Mouse (Mus musculus): ENCODE results near the gene Tom1l1.

Gene Tom1l1

DNA sequence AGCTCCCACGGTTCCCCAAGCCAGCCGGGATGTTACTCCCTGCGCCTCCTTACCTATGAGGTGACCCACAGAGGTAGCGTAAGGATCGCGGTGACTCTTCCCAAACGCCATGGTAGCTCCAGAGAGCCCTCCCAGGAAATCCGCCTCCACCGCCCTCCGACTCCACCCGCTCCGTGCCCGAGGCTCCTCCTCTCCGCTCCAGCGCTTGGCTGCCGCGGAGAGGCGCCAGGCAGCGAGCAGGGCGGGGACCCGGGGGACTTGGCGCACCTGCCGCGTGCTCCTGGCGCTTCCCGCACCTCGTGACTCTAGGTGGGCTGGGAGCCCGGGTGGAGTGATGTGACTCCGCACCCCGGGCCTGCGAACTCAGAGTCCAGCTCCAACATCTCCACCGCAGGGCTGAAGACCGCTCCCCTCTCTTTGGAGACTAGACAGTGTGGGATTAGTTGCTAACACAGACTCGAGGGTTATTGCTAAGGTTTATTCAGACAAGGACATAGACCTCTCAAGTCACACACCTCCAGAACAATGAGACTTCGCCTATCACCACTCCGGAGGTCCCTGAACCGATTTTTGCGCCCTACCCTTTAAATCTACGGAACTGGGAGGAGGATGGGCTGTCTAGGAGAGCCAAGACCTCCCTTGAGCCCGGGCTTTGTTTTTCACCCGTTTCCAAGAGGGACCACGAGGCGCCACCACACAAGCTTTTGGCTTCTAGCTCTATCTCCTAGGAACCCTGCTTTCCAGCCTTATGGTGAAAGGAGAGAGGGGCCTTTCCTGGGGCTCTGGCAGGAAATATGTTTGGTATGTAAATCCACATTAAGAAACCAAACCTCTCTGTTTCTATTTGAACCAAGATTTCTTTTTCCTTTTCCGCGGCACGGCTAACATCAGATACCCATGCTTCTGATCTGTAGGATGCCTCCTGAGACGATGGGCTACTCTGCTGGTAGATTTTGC is at the start of gene Tom1l1:
Gene Tom1l1 (minus strand): TSS at position 907 of the 957 bp plus-strand sequence.
- 4% methylated on average over 47 of the region's 47 CpGs for WGBS

DNA sequence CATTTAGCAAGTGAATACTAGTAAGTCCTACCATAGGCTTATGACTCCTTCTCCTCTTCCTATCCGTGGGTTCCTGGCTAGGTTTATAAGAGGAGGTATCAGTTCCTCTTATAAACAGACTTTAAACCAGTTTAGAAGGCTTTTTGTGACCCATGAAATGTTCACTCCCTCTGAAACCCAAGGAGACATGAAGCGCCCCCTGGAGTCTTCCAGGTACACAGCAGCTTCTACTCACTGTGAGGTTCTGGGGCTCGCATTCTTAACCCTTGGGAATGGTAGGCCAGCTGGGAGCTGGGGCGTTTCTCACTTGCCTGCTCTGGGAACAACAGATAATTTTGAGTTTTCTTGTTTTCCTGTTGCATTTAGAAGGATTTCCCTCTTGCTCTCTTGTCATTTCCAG is 45.4 kb upstream of the Tom1l1 start:
- 83% methylated on average over 4 of the region's 4 CpGs for WGBS

DNA sequence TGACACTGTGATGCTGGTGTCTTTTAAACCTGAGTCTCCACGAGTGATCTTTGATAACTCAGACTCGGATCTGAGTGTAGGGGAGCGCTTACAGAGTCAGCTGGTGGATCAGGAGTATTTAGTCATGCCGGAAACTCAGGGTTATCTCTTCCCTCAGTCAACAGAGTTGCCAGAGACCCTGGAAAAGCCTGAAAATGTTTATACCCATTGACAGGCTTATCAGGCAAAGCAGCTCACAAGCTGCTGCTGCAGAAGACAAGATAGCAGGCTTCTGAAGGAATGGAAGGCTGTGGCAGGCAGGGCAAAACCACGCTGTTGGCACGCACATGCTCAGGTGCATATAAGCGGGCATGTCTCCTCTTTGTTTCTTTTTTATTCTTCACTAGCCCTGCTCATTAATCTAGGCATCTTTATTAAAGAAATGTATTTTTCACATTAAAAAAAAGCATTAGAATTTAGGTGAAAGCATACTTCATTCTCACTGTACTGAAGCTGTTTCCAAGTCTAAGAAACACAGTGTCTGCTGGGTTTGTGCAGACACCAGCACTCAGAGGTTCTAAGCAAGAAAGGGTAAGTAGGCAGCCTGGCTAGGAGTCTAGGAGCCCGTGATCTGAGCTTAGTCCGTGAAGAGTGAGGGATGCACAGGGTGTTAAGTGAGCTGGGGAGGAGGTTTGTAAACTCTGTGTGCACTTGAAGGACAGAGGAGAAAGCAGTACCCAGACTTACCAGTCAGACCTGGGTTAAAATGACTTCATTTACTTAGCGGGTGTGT is 39.4 kb upstream of the Tom1l1 start:
- 79% methylated on average over 10 of the region's 10 CpGs for WGBS

DNA sequence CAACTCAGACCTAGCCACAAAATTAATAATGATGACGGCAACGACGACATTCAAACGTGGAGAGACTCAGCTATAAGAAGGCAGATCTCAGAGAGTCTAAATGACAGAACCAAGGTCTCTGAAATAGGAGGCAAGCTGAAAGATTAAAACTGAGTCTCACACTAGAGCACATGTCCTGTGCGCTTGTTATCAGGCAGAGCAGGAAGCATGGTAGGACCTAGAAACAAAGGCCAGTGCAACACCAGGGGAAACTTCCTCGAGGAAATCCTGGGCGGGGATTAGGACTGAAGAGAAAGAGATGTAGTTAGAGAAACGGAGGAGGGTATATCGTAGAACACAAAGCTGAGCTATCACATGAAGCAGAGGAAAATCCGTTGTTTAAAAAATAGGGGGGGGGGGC is 38.6 kb upstream of the Tom1l1 start:
- WGBS = 80% methylated on average over 10 of the region's 10 CpGs

DNA sequence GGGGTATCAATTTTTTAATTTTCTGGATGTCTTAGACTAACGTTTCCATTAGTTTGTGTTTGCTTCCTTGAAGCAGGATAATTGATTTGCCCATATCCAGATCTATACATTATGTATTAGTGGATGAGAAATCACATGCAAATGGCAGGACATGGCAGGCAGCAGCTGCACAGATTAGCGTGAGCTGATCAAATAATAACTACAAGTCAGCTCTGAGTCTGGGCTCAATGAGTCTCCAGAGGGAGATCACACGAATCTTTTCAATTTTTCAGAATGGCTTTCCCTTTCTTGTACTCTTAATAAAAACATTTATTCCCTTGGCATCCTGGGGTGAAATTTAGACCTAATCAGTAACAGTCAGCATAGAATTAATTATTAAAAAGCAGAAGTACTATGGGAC is 34.1 kb upstream of the Tom1l1 start:
- WGBS = 78% methylated on average over 3 of the region's 3 CpGs

DNA sequence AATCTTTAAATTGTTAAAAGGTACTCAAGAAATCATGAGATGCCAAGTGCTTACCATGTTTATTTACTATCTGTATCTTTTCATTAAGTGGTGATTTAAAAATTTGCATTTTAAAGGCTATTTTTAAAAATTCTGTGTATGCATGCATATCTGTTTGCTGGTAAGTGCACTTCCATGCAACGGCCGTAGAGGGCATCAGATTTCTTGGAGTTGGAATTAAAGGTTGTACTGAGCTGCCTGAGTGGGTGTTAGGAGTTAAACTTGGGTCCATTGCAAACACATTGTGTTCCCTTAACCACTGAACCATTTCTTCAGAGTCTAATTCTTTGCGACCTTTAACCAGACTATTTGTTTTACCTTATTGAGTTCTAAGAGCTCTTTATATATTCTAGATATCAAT is 29.6 kb upstream of the Tom1l1 start:
- 98% methylated on average over 3 of the region's 3 CpGs for WGBS

DNA sequence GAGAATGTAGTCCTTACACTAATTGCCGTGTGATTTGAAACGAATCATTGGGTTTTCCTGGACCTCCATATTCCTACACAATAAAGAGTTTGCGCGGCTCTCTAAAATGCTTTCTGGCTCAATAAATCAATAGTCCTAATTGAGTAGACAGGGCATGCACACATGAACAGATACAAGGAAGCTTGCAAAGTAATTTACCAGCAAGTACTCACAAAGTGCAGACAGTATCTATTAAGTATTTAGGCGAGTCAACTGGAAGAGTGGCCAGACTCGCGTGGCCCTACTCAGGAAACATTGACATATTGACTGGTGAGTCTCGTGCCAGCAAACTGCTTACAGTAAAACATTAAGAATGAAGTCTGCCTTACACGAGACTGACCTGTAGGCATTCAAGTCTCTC is 23.4 kb upstream of the Tom1l1 start:
- WGBS = 88% methylated on average over 9 of the region's 9 CpGs

DNA sequence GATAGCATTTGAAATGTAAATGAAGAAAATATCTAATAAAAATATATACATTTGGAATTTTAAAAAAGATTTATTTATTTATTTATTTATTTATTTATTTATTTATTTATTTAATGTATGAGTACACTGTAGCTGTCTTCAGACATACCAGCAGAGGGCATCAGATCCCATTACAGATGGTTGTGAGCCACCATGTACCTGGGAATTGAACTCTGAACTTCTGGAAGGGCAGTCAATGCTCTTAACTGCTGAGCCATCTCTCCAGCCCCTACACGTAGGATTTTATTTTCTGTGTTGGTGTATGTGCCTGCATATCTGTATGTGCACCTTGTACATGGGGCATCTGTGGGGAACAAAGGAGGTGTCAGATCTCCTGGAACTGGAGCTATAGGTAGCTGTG is 19.0 kb upstream of the Tom1l1 start:
- 100% methylated on average over 1 of the region's 1 CpGs for WGBS

DNA sequence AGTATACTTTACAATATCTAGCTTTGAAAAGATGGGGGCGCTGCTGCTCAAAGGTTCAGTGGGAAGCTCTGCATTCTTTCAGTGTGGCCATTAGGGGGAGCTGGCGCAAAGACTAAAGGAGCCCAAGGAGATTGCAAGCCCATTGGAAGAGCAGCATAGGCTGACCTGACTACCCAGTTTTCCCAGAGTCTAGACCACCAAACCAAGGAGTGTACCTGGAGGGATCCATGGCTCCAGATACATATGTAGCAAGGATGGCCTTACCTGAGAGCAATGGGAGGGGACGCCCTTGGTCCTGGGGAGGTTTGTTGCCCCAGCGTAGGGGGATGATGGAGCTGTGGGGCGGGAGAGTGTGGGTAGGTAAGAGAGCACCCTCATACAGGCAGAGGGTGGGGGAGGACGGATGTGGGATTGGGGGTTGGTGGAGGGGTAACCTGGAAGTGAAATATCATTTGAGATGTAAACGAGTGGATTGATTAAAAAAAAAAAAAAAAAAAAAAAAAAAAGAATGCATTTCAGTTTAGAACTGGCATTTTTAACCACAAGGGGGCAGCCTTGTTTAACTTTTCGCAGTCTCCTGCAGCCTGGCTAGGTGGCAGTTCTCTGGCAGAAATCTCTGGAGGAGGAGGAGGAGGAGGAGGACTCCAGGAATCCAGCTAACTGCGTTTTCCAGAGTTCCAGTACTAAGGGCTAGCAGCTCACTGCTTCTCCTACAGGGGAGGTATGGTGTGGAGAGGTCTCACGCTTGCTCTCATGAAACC is 9.5 kb upstream of the Tom1l1 start:
- WGBS = 19% methylated on average over 10 of the region's 10 CpGs

DNA sequence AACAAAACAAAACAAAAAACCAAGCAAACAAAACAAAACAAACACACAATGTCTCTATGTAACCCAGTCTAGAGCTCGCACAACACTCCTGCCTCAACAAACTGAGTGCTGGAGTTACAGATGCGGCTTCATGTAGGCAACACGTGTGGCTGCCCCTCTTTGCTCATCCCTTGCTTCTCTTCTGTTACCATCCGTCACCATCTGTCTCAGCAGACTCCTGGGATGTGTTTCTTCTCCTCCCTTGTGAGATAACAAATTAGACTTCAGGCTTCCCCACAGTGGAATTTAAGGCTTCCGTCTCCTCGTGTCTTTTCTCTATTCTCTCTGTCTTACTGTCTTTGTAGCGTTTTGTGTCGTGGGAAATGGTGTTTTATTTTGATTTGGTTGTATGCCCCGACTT is 7.6 kb upstream of the Tom1l1 start:
- 47% methylated on average over 9 of the region's 9 CpGs for WGBS

DNA sequence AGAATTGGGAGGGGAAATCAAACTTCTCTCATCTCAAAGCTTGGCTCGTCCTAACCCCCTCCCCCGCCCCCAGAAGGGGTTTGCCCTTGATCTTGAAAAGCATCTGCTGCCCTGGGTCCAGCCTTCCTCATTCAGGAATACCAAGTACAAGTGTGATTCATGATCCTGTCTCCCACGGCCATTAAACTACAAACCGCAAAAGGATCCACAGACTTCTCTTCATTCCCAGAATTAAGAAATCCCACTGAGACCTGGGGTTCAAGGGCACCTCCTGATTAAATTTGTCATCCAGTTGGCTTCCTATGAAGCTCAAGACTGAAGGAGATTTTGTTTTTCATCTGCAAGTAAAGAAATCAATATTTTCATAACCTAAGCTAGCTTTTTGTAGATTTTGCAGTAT is 6.0 kb upstream of the Tom1l1 start:
- WGBS = 73% methylated on average over 4 of the region's 4 CpGs

DNA sequence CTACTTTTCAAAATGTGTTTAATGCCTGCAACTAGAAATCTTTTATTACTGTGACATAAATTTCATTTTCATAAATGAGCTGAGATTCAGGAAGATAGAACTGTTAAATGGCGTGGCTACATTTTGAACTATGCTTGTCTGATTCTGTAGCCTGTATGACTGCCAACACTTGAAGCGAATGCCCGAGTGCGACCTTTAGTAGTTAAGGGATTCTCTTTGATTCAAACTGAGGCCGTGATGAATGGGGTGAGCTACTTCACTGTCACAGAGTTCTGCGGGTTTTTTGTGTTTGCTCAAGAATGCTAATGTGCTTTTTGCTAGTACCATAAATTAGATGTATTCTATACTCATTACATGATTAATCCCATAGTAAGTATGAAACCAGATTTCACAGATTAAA is 2.2 kb upstream of the Tom1l1 start:
- WGBS = 58% methylated on average over 6 of the region's 6 CpGs

DNA sequence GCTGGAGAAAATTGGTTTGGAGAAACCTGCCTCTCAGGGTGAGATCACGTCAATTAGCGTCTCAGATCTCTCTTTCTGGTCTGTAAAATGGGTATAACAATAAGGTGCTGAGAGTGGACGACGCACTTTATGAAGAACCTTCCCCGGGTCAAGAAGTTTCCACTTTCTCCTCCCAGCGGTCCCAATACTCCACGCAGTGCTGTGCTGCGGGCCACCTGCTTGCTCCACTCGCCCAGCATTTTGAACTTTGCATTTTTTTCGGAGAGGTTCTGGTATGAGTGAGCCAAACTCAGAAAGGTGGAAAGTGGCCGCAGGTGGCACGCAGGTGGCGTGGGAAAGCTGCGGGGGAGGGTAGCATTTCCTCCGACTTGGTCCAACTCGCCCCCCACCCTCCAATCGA is 1.1 kb downstream of the Tom1l1 start:
- 2% methylated on average over 17 of the region's 17 CpGs for WGBS

DNA sequence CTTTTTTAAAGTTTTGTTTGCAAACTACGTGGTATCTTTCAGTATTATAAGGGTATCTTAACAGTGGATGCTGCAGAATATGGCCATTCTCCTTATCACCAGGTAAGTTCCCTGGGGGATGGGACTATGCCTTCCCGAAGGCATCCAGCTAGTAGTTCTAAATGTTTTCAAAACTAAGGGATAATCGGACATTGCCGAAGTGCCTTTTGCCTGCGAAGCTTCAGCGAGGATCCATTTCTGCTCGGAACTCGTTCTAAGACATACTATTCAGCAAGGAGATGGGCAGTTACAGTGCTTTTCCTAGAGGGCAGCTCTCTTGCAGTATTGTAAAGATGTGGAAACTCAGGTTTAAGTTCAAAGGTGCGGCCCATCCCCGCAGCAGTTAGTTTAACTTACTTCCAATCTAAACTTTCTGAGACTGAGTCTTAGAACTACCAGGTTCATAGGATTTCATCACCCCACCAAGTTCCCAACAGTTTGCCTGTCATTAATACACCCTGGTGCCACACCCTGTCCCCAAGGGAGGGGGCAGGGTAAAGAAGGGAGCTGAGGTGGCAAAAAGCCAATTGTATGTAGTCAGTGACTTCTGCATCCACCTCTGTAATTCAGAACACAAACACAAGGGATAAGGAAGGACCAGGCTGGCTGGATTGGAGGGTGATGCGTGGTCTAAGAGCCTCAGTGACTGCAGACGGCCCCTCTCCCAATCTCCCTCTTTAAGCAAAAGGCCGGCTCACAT is 1.7 kb downstream of the Tom1l1 start:
- WGBS = 75% methylated on average over 13 of the region's 13 CpGs

DNA sequence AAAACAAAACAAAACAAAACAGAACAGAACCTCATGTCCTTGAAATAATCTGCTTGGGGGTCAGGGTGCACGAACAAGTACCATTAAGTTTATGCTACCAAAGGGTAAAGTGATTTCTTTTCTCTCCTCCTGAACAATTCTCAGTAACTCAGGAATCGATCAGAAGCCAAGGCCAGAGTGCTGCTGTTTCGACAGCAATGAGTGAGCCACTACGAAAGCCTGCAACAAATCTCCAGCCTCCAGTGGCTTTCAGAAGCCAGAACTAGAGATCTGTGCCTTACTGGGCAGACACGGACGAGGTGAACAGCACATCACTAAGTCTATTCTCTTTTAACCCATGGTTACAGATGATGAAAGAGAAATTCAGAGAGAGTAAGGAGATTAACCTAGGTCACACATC is 3.0 kb downstream of the Tom1l1 start:
- WGBS = 73% methylated on average over 6 of the region's 6 CpGs

DNA sequence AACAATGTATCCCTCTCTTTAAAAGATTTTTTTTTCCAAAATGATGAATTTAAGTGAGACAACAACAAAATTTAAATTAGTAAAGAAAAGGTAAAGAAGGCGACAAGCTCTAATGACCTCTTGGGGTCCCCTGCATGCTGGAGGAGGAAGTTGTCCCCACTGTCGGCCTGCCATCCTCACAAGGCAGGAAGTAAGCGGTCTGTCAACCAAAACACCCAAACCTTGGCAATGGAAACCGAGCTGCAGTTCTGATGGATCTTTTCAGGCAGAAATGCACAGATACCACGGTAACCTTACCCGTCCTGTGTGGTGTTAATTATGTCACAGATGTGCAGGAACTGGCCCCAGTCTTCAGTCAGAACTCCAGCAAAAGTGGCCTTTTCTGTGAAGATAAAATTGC is 3.4 kb downstream of the Tom1l1 start:
- WGBS = 66% methylated on average over 6 of the region's 6 CpGs

DNA sequence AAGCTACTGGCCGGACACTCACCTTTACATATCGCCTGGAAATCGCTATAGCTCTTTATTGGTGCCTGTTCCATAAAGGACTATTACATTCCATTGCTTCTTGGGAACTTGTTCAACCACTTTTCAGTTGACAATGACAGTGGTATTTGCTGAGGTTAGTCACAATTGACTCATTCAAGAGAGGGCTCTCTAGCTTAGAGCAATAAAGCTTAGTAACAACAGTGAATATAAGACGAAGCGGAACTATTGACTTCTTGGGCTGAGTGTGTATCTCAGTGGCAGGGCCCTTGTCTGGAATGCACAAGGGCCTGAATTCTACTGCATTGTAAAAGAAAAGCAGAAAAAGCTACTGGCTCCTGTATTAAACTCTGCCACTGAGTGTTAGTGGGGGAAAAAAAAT is 9.6 kb downstream of the Tom1l1 start:
- whole genome bisulfite sequencing = 87% methylated on average over 5 of the region's 5 CpGs

DNA sequence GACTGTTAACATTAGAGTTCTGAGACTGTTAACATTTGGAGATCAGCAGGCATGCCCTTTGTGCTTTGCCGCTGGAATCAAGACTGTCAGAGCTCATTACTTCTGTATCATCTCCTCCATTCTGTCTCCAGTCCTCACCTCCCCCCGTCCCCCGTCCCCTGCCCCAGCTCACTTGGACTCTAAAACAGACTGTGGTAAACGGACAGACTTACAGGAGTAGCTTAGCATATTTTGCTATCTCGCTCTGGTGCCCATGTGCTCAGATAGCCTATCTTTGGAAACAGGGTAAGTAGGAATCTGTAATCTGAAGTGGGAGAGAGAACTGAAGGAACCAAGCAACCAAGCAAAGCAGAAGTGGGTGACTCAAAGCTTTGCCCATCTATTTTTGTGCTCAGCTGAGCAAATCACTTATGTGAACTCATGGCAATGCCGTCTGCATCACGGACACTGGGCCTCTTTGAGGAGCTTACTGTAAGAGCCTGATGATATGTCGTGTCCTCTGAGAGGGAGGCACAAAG is 10.3 kb downstream of the Tom1l1 start:
- WGBS = 44% methylated on average over 8 of the region's 8 CpGs

DNA sequence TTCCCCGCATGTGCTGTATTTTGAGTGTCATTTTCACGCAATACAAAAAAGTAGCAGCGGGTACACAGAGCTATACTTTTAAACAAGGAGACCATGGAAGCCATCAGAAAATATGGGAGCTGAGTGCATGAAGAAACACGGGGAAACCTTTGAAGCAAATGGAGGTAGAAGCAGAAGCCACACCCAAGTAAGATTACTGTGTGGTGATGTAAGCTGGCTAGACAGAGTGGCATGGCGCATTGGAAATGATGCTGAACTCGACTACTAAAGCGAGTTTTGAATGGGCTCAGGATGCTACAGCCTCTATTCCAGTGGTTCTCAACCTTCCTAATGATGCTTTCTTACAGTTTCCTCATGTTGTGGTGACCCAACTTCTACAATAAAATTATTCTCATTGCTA is 11.1 kb downstream of the Tom1l1 start:
- WGBS = 92% methylated on average over 7 of the region's 7 CpGs

DNA sequence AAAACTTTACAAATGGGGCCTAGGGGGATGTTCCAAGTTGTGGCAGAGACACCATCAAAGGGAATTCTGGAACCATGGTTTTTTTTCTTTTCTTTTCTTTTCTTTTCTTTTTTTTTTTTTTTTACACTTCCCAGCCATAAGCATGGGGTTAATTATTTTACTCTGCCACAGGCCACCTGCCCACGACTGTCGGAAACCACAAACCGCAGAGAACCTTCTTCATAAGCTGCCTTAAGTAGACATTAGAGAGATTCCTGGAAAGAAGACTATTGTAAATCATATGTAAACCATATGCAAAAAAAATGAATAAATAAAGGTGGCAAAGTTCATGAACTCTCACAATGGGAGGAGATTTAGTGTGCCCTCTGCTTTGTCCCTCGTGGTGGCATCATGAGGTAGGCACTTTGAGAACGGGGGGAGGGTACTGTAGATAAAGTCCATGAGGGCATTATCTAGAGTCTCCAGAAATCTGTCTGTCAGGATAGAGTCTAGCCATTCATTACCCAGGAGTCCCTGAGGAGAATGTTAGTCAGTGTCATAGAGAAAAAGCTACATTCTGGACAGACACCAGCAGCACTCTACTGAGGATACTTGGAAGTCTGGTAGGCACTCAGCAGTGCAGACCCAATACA is 12.6 kb downstream of the Tom1l1 start:
- WGBS = 93% methylated on average over 5 of the region's 5 CpGs

DNA sequence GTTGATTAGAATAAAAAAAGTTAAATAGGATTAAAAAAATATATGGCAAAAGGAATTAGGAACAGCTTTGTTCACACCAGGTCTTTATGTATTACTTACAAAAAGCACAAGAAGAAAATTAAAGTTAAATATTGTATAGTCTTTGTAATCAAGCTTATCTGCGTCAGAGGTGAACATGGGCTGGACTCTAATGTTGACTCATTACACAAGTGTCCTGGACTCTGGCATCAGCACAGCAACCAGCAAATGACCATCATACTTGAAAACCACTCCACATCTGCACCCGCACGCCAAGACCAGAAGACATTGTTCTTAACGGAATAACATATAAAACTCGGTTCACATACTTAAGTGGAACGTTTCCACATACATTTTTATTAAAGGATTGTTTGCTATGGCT is 20.8 kb downstream of the Tom1l1 start:
- 98% methylated on average over 6 of the region's 6 CpGs for WGBS
